In the genomic region with DNA sequence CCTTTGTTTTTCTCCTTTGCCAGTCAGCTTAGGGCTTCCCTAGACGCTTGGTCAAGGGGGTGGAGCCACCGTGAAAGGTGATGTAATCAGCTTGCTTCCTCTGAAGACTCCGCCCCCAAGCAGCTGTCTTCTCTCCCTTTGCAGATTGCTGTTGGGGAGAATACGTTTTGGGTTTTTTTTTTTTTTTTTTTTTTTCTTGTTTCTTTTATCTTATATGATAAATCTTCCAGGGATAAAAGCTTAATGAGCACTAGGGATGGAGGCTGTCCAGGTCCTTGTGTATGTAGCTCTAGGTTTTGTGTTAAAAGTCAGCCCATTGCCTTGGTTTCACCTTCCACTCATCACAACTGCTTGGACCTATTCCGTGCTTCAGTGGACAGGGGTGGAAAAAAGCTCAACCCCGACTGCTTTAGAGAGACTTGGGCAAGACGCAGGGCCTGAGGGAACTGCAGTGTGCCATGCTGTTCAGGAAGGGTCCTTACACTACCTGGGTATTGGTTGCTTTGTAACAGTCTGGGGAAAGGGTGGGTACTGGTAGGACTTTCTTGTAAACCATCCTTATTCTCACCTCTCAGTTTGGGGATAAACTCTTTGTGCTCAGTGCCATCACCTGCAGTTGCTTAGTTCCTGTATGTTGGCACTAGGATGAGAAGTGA, we compare ENCODE assay signal across 8 mouse cellular contexts. TPM values are rescaled to one million over a fixed set of nuclear protein-coding genes. Genes with fewer than 3 reads are reported as not detected.
A peak's percentile ranks its signal among the peaks of the same experiment; 100 is the strongest.
DNase-seq lines count a peak whose midpoint lies in the region; ATAC-seq and TF ChIP-seq lines count a peak whose summit lies in the region.

No protein-coding gene starts in this region.

- peak overlapping the region; percentile 92 for H3K27ac ChIP-seq in ES-Bruce4 (ENCODE audit: insufficient read depth, low read length)
- H3K27ac ChIP-seq in forebrain, embryonic 13.5 days: peak overlapping the region; percentile 99
- peak overlapping the region; percentile 99 for H3K27ac ChIP-seq in neural tube, embryonic 15.5 days (replicated peaks)

- H3K9me3 ChIP-seq in ES-Bruce4 (replicated peaks; ENCODE audit: control insufficient read depth, insufficient read depth, low read length, poor library complexity, severe bottlenecking): no peaks in the 10 kb centered on the region
- no peaks in the 10 kb centered on the region for H3K9me3 ChIP-seq in forebrain, embryonic 13.5 days (replicated peaks)
- no peaks in the 10 kb centered on the region for H3K9me3 ChIP-seq in neural tube, embryonic 15.5 days (replicated peaks)

- peaks cover 2% of the 10 kb centered on the region for H3K4me1 ChIP-seq in ES-Bruce4 (ENCODE audit: control insufficient read depth, insufficient read depth, low read length)
- peaks cover 35% of the 10 kb centered on the region for H3K4me1 ChIP-seq in forebrain, embryonic 13.5 days
- H3K4me1 ChIP-seq in neural tube, embryonic 15.5 days: peaks cover 50% of the 10 kb centered on the region

- WGBS in forebrain, embryonic 13.5 days: 10% methylated on average over 7 of the region's 7 CpGs
- whole genome bisulfite sequencing in neural tube, embryonic 15.5 days: 5% methylated on average over 7 of the region's 7 CpGs

- intact Hi-C loops in heart, postnatal 14 days (cut with DNase I): no loop called here

- H3K9ac ChIP-seq in ES-Bruce4 (ENCODE audit: low read depth, poor library complexity, severe bottlenecking): peak overlapping the region; percentile 97
- peak overlapping the region; percentile 98 for H3K9ac ChIP-seq in forebrain, embryonic 13.5 days
- peak overlapping the region; percentile 80 for H3K9ac ChIP-seq in neural tube, embryonic 15.5 days (replicated peaks)

- no peaks in the 10 kb centered on the region for H3K27me3 ChIP-seq in ES-Bruce4 (ENCODE audit: control insufficient read depth, insufficient read depth, low read length, poor library complexity, severe bottlenecking)
- no peaks in the 10 kb centered on the region for H3K27me3 ChIP-seq in forebrain, embryonic 13.5 days
- H3K27me3 ChIP-seq in neural tube, embryonic 15.5 days (replicated peaks): no peaks in the 10 kb centered on the region

- peaks cover 32% of the 10 kb centered on the region for H3K36me3 ChIP-seq in ES-Bruce4 (ENCODE audit: control insufficient read depth, insufficient read depth, low read length, poor library complexity, severe bottlenecking)
- H3K36me3 ChIP-seq in forebrain, embryonic 13.5 days (ENCODE audit: poor library complexity, severe bottlenecking): peaks cover 16% of the 10 kb centered on the region
- H3K36me3 ChIP-seq in neural tube, embryonic 15.5 days: peaks cover 11% of the 10 kb centered on the region

- no peak for TF ChIP-seq EP300 in ES-Bruce4 (IDR thresholded peaks at IDR 0.05; ENCODE audit: insufficient read depth, low read depth, low read length)

- no peak for TF ChIP-seq CTCF in ES-Bruce4 (IDR thresholded peaks at IDR 0.05; ENCODE audit: low read depth, low read length)

- peak overlapping the region; percentile 68 for H3K4me3 ChIP-seq in ES-Bruce4 (ENCODE audit: low read depth, low read length)
- peak overlapping the region; percentile 76 for H3K4me3 ChIP-seq in forebrain, embryonic 13.5 days
- peak overlapping the region; percentile 73 for H3K4me3 ChIP-seq in neural tube, embryonic 15.5 days (replicated peaks)

- no peak for TF ChIP-seq POLR2A in ES-Bruce4 (IDR thresholded peaks at IDR 0.05; ENCODE audit: insufficient read depth, low read length)

- peak; percentile 53; the same call in 1 of the 2 replicates for ATAC-seq in cerebellum, adult (ENCODE audit: insufficient number of reproducible peaks, low FRiP score, low TSS enrichment)
- ATAC-seq in forebrain, embryonic 13.5 days: peak; percentile 46
- peak; percentile 58 for ATAC-seq in neural tube, embryonic 15.5 days (ENCODE audit: low FRiP score)

- peak overlapping the region; percentile 79 for H3K4me2 ChIP-seq in forebrain, embryonic 13.5 days
- peak overlapping the region; percentile 78 for H3K4me2 ChIP-seq in neural tube, embryonic 15.5 days

- DNase-seq in heart, postnatal 14 days: peak; percentile 90 to 96
- peak; percentile 97 for DNase-seq in layer of hippocampus, adult 11-12 months (ENCODE audit: low spot score)
- DNase-seq in lung, adult 18-20 months: peak; percentile 97 to 98
- peak; percentile 92 for DNase-seq in testis, postnatal 14 days (ENCODE audit: low spot score)

RNA-seq across cellular contexts. Expression of a gene that starts 3.0 kb away (rescaled TPM):
- 54.0 and 58.7 TPM in 2 replicates for polyA plus RNA-seq in ES-Bruce4 (2011; ENCODE audit: insufficient read depth, insufficient read length, low read depth, missing spikeins)
- polyA plus RNA-seq in forebrain, embryonic 13.5 days (2015; fragmentation: Nextera tagmentation; extraction: Ambion mirVana): 51.8 and 52.2 TPM in 2 replicates
- 10 to 100 TPM; 43.4 to 49.0 TPM for total RNA-seq in heart, postnatal 14 days (2021)
- 36.7 and 40.8 TPM in 2 replicates for polyA plus RNA-seq in neural tube, embryonic 15.5 days (2015; fragmentation: Nextera tagmentation; extraction: Ambion mirVana)

RNA-seq across cellular contexts. Expression of a gene that starts 3.0 kb away (rescaled TPM):
- 117 and 144 TPM in 2 replicates for polyA plus RNA-seq in ES-Bruce4 (2011; ENCODE audit: insufficient read depth, insufficient read length, low read depth, missing spikeins)
- 57.1 and 62.2 TPM in 2 replicates for polyA plus RNA-seq in forebrain, embryonic 13.5 days (2015; fragmentation: Nextera tagmentation; extraction: Ambion mirVana)
- total RNA-seq in heart, postnatal 14 days (2021): 10 to 100 TPM; 47.9 to 49.0 TPM
- 67.1 and 73.6 TPM in 2 replicates for polyA plus RNA-seq in neural tube, embryonic 15.5 days (2015; fragmentation: Nextera tagmentation; extraction: Ambion mirVana)

RNA-seq across cellular contexts. Expression of a gene that starts 9.3 kb away (rescaled TPM):
- polyA plus RNA-seq in ES-Bruce4 (2011; ENCODE audit: insufficient read depth, insufficient read length, low read depth, missing spikeins): 33.4 and 42.5 TPM in 2 replicates
- 331 and 355 TPM in 2 replicates for polyA plus RNA-seq in forebrain, embryonic 13.5 days (2015; fragmentation: Nextera tagmentation; extraction: Ambion mirVana)
- 1 to 10 TPM; 7.7 to 9.5 TPM for total RNA-seq in heart, postnatal 14 days (2021)
- polyA plus RNA-seq in neural tube, embryonic 15.5 days (2015; fragmentation: Nextera tagmentation; extraction: Ambion mirVana): 259 and 319 TPM in 2 replicates

RNA-seq across cellular contexts. Expression of a gene that starts 22.0 kb away (rescaled TPM):
- 58.1 and 58.9 TPM in 2 replicates for polyA plus RNA-seq in ES-Bruce4 (2011; ENCODE audit: insufficient read depth, insufficient read length, low read depth, missing spikeins)
- polyA plus RNA-seq in forebrain, embryonic 13.5 days (2015; fragmentation: Nextera tagmentation; extraction: Ambion mirVana): 31.6 and 36.6 TPM in 2 replicates
- total RNA-seq in heart, postnatal 14 days (2021): 10 to 100 TPM; 83.9 to 89.3 TPM
- 59.2 and 75.2 TPM in 2 replicates for polyA plus RNA-seq in neural tube, embryonic 15.5 days (2015; fragmentation: Nextera tagmentation; extraction: Ambion mirVana)

RNA-seq across cellular contexts. Expression of a gene that starts 39.6 kb away (rescaled TPM):
- polyA plus RNA-seq in ES-Bruce4 (2011; ENCODE audit: insufficient read depth, insufficient read length, low read depth, missing spikeins): 533 and 573 TPM in 2 replicates
- polyA plus RNA-seq in forebrain, embryonic 13.5 days (2015; fragmentation: Nextera tagmentation; extraction: Ambion mirVana): 38.6 and 39.9 TPM in 2 replicates
- 10 to 100 TPM; 20.6 to 24.9 TPM for total RNA-seq in heart, postnatal 14 days (2021)
- 26.8 and 30.5 TPM in 2 replicates for polyA plus RNA-seq in neural tube, embryonic 15.5 days (2015; fragmentation: Nextera tagmentation; extraction: Ambion mirVana)

Comparison
In these comparisons a context has a peak if more than half of its experiments do, and no peak if none do; other contexts are left out.
1. Peak in every context shown above with its lines: DNase-seq, ATAC-seq, H3K4me3 ChIP-seq and H3K27ac ChIP-seq.